Mouse (Mus musculus) v-Abl transformed pro-B cells (cell line): ENCODE measurements around the gene Rufy3.
"Not testable (repeated sequence)": the region's sequence is repeated elsewhere in the genome, so short reads cannot be mapped to it uniquely, and the experiment has no call there.

ENCODE experiments used
- in situ Hi-C, 2 experiments: fragments of 400-800 bp; cut with MboI; formaldehyde crosslinking; loops; one replicate each; pipeline ENCODE4 v1.15.1; 2025; ENCODE audit not compliant: unreplicated experiment in 2 of 2

Rufy3 gene

GRCm38 (mm10) chr5:88564501-88565147 is at the start of gene Rufy3:
Gene Rufy3 (plus strand): TSS chr5:88565040.
- in situ Hi-C loops: loop anchor here (5.0 kb wide), 4 partner anchors 37 to 203 kb away; partner anchors contain the start of gene Jchain (in 1 of the 2)

GRCm38 (mm10) chr5:88519232-88519631 is 45.6 kb upstream of the Rufy3 start:
- in situ Hi-C loops: loop anchor here (5.0 to 25.0 kb wide), 3 partner anchors 43 to 1707 kb away; partner anchors contain the start of genes Grsf1 (in 1 of the 2) and Ythdc1 (in 1 of the 2)

GRCm38 (mm10) chr5:88527657-88528056 is 37.2 kb upstream of the Rufy3 start, which contains the start of gene Jchain:
Gene Jchain (minus strand): TSS chr5:88527891.
- in situ Hi-C loops: loop anchor here (5.0 to 10.0 kb wide), 2 partner anchors 35 to 237 kb away; partner anchors contain the start of gene Dck (in 1 of the 2)

GRCm38 (mm10) chr5:88530908-88531307 is 33.9 kb upstream of the Rufy3 start:
- in situ Hi-C loops: no loop called here

- in situ Hi-C loops: no loop called here
Observed at GRCm38 (mm10) chr5:88534697-88535096, 30.1 kb upstream of the Rufy3 start.

GRCm38 (mm10) chr5:88540845-88541244 is 24.0 kb upstream of the Rufy3 start:
- in situ Hi-C loops: no loop called here

GRCm38 (mm10) chr5:88542651-88543282 is 22.1 kb upstream of the Rufy3 start:
- in situ Hi-C loops: no loop called here

- in situ Hi-C loops: not testable (repeated sequence)
Observed at GRCm38 (mm10) chr5:88544411-88544810, 20.4 kb upstream of the Rufy3 start.

- in situ Hi-C loops: no loop called here
Observed at GRCm38 (mm10) chr5:88545536-88545935, 19.3 kb upstream of the Rufy3 start.

- in situ Hi-C loops: no loop called here
Observed at GRCm38 (mm10) chr5:88553271-88554085, 11.4 kb upstream of the Rufy3 start.

- in situ Hi-C loops: no loop called here
Observed at GRCm38 (mm10) chr5:88554086-88554886, 10.6 kb upstream of the Rufy3 start, which contains the start of gene Utp3. Gene Utp3 (plus strand): TSS chr5:88554462.

GRCm38 (mm10) chr5:88558991-88559390 is 5.8 kb upstream of the Rufy3 start:
- in situ Hi-C loops: no loop called here

- in situ Hi-C loops: loop anchor here (5.0 kb wide), 2 partner anchors 34 to 44 kb away; partner anchors contain the start of gene Jchain (in 1 of the 2)
Observed at GRCm38 (mm10) chr5:88561080-88561814, 3.6 kb upstream of the Rufy3 start.

GRCm38 (mm10) chr5:88562863-88563780 is 1.7 kb upstream of the Rufy3 start:
- in situ Hi-C loops: loop anchor here (5.0 kb wide), 2 partner anchors 36 to 46 kb away; partner anchors contain the start of gene Jchain (in 1 of the 2)

GRCm38 (mm10) chr5:88565148-88566033 is 551 bp downstream of the Rufy3 start:
- in situ Hi-C loops: loop anchor here in 1 of 2 experiments (5.0 kb wide), 2 partner anchors 102 to 202 kb away; no protein-coding TSS in a partner anchor

GRCm38 (mm10) chr5:88566034-88566841 is 1.4 kb downstream of the Rufy3 start:
- in situ Hi-C loops: loop anchor here in 1 of 2 experiments (5.0 kb wide), 2 partner anchors 101 to 201 kb away; no protein-coding TSS in a partner anchor
